Mouse (Mus musculus) brown adipose tissue, adult 24 weeks (tissue): ENCODE data around the gene Cchcr1. TPM values are rescaled to one million over a fixed set of nuclear protein-coding genes. Genes with fewer than 3 reads are reported as not detected.
"Not testable (repeated sequence)": the region's sequence is repeated elsewhere in the genome, so short reads cannot be mapped to it uniquely, and the experiment has no call there.

Source experiments
- H3K27ac ChIP-seq: fragments of 200-500 bp; replicated peaks from 2 replicates; pipeline ENCODE4 v1.5.1; 2012; ENCODE audit warnings: low read depth, mild to moderate bottlenecking, low read length
- H3K4me1 ChIP-seq: fragments of 200-500 bp; 2 replicates; pipeline ENCODE4 v1.6.1; 2012; ENCODE audit warnings: low read length, mixed read lengths; ENCODE audit not compliant: control insufficient read depth, insufficient read depth, insufficient read length
- H3K4me3 ChIP-seq: fragments of 200-500 bp; 2 replicates; pipeline ENCODE4 v1.5.1; 2012; ENCODE audit warnings: low read depth, mild to moderate bottlenecking, low read length, moderate library complexity; ENCODE audit not compliant: insufficient read depth
- polyA plus RNA-seq: library from polyadenylated mRNA; stranded (reverse); fragments of >200 nt; gene quantifications from 2 replicates; pipeline ENCODE4 v1.2.4, GENCODE M21; 2012; ENCODE audit not compliant: missing spikeins, insufficient read depth, insufficient read length

Gene Cchcr1
- 0.88 and 2.3 TPM in 2 replicates for polyA plus RNA-seq

DNA sequence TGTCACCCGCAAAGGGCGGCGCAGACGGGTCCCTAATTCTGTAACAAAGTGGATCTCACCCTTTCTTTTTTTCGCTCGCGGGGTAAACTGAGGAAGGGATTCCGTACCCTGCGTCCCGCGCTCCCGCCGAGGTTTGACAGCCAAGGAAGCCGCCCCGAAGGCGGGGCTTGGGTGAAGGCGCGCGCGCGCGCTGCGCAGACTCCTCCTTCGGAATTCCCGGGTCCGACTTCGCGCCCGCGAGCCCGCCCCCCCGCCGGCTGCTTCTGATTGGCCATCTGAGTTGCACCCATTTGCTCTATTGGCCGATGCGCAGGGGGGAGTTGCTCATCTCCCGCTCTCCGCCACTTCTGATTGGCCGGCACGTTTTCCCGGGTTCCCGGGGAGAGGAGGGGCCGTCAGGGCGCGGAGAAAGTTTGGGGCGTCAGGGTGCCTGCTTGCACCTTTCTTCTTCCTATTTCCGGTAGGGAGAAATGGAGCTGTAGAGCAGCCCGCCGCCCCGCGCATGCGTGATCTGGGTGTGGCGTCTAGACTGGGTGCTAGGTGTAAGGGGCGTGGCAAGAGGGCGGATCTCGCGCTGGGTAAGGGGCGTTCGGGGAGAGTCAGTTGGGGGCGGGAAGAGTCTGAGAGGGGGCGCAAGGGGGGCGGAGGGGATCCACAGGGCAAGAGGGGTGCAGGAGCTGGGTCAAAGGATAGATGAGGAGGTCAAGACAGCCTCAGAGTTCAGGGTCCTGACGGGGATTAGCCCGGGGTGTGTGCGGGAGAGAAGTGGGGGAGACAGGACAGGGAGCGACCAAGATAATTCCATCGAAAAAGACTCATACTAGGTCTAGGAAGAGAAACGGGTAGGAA, at the start of gene Cchcr1, which contains the start of gene Tcf19:
Gene Cchcr1 (plus strand): TSS at position 449 of the 849 bp plus-strand sequence.
Gene Tcf19 (minus strand): TSS at position 173 of the 849 bp plus-strand sequence.
- H3K4me3 ChIP-seq, result peak within 1 kb of the TSS; percentile 55
- H3K4me1 ChIP-seq, result peaks cover 5% of the 10 kb centered on the region; the same call in 1 of the 2 replicates
- no peak within 1 kb of the TSS for H3K27ac ChIP-seq

GRCm38 (mm10) chr17:35468936-35469335, 48.0 kb upstream of the Cchcr1 start:
- not testable (repeated sequence) for H3K4me1 ChIP-seq, H3K27ac ChIP-seq
- H3K4me3 ChIP-seq, result 0 out of 2 replicates have a peak overlapping the region, but pooled peaks have one; percentile 1

GRCm38 (mm10) chr17:35469842-35470751, 46.8 kb upstream of the Cchcr1 start, which contains the start of gene H2-Q10:
H2-Q10 (plus strand) TSS chr17:35470089.
- Histone ChIP-seq H3K27ac (no peak within 1 kb of the TSS), H3K4me3 (peak within 1 kb of the TSS; percentile 51), H3K4me1 (no peaks in the 10 kb centered on the region)

DNA sequence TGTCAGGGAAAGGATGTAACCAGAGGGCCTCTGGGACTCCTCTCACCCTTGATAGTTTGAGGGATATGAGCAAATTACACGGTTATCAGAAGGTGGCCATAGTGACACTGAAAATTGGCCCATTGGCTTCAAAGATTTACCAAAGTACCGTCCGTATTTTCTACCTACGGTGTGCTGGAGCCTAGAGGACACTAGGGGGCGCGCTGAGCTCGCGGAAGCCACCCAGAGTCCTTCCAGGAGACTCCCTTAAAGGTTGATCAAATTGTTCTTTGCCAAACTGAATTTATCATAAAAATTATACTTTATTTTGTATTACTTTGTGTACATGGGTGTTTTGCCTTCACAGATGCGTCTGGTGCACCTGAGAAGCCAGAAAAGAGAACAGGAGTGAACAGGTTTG, 32.8 kb upstream of the Cchcr1 start:
- Histone ChIP-seq H3K27ac (no peak overlapping the region), H3K4me3 (no peak overlapping the region), H3K4me1 (no peaks in the 10 kb centered on the region)

GRCm38 (mm10) chr17:35485702-35486101, 31.2 kb upstream of the Cchcr1 start:
- Histone ChIP-seq H3K4me3 (no peak overlapping the region), H3K4me1 (no peaks in the 10 kb centered on the region), H3K27ac (no peak overlapping the region)

- Histone ChIP-seq H3K4me3 (no peak overlapping the region), H3K27ac (no peak overlapping the region), H3K4me1 (no peaks in the 10 kb centered on the region)
Measured at GRCm38 (mm10) chr17:35486726-35487125, 30.2 kb upstream of the Cchcr1 start.

GRCm38 (mm10) chr17:35488041-35488440, 28.9 kb upstream of the Cchcr1 start:
- no peaks in the 10 kb centered on the region for H3K4me1 ChIP-seq
- no peak overlapping the region for H3K4me3 ChIP-seq
- H3K27ac ChIP-seq, result no peak overlapping the region

GRCm38 (mm10) chr17:35490320-35490719, 26.6 kb upstream of the Cchcr1 start:
- Histone ChIP-seq H3K4me3 (no peak overlapping the region), H3K4me1 (no peaks in the 10 kb centered on the region), H3K27ac (no peak overlapping the region)

- no peak overlapping the region for H3K4me3 ChIP-seq
- no peaks in the 10 kb centered on the region for H3K4me1 ChIP-seq
- no peak overlapping the region for H3K27ac ChIP-seq
Measured at GRCm38 (mm10) chr17:35497124-35497523, 19.8 kb upstream of the Cchcr1 start.

GRCm38 (mm10) chr17:35502226-35502625, 14.7 kb upstream of the Cchcr1 start:
- H3K27ac ChIP-seq, result no peak overlapping the region
- H3K4me1 ChIP-seq, result no peaks in the 10 kb centered on the region
- H3K4me3 ChIP-seq, result no peak overlapping the region

GRCm38 (mm10) chr17:35502762-35503161, 14.1 kb upstream of the Cchcr1 start:
- H3K4me3 ChIP-seq, result no peak overlapping the region
- H3K4me1 ChIP-seq, result no peaks in the 10 kb centered on the region
- no peak overlapping the region for H3K27ac ChIP-seq

GRCm38 (mm10) chr17:35503849-35504248, 13.1 kb upstream of the Cchcr1 start:
- Histone ChIP-seq H3K4me1 (no peaks in the 10 kb centered on the region), H3K4me3 (no peak overlapping the region), H3K27ac (no peak overlapping the region)

GRCm38 (mm10) chr17:35504628-35505481, 12.0 kb upstream of the Cchcr1 start:
- Histone ChIP-seq H3K4me3 (no peak overlapping the region), H3K4me1 (no peaks in the 10 kb centered on the region), H3K27ac (no peak overlapping the region)

GRCm38 (mm10) chr17:35505776-35506175, 11.1 kb upstream of the Cchcr1 start, which contains the start of gene Pou5f1:
Pou5f1 (plus strand) TSS chr17:35506018.
- no peak within 1 kb of the TSS for H3K4me3 ChIP-seq
- no peak within 1 kb of the TSS for H3K27ac ChIP-seq
- H3K4me1 ChIP-seq, result no peaks in the 10 kb centered on the region
